Mouse (Mus musculus): ENCODE results near the gene Slc1a5. TPM values are rescaled to one million over a fixed set of nuclear protein-coding genes. Genes with fewer than 3 reads are reported as not detected.
A peak's percentile ranks its signal among the peaks of the same experiment; 100 is the strongest.

The Slc1a5 gene
- total and polyA plus RNA-seq, 2 experiments from 2014 or later: 9.5 to 18.1 TPM

DNA sequence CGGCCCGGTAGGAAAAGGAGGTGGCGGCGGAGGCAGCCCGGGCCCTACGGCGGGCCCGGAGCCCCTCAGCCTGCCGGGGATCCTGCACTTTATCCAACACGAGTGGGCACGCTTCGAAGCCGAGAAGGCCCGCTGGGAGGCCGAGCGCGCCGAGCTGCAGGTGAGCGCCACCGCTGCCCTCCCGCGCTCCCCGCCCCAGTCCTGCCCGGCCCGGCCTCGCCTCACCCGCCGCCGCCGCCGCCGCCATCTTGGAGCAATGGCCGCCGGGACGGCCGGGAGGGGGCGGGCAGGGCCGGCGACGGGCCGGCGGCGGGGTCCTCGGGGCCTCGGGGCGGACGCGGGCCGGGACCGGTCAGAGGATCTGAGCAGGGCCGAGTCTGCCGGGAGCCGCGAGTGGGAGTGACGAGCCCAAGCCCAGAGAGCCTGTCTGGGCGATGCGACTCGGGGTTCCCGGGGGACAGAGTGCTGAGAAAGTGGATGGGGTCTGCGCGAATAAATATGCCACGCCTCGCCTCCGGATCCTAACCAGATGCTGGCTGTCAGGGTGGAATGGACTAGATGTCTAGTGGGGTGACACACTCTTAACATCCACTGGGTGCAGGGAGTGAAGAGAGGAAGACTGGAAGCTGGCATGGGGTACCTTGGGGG, 35.5 kb downstream of the Slc1a5 start, which contains the start of gene Fkrp:
Gene Fkrp, minus strand, starts transcription at position 258 of the 648 bp plus-strand sequence.
- TF ChIP-seq CTCF (IDR thresholded peaks at IDR 0.05; ENCODE audit: low read depth): no peak
- H3K4me1 ChIP-seq (ENCODE audit: insufficient read depth, low read length): peaks cover 35% of the 10 kb centered on the region
- DNase-seq (ENCODE audit: low spot score): peak; percentile 70

DNA sequence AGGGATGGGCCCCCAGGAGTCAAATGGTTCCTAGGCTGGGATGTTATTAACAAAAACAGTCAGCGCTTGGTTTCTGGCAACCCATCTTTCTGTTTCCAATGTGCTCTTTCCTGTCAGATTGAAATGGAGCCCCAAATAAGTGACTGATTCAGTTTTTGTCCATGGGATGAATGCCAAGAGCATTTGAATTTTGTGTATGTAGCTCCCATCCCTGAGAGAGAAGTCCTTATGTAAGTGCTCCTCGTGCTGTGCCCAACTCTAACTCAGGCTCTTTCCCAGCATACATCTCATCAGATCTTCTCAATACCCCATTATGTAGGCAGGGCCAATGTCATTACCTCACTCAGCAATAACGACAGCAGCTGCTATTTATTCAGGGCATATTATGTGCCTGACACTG, 36.6 kb downstream of the Slc1a5 start:
- H3K9ac ChIP-seq (replicated peaks; ENCODE audit: low read length): peak overlapping the region; percentile 100
- ATAC-seq (no peak), DNase-seq (ENCODE audit: low spot score) (peak; percentile 16)
- H3K27me3 ChIP-seq (ENCODE audit: insufficient read depth, low read length): no peaks in the 10 kb centered on the region
- H3K27ac ChIP-seq: peak overlapping the region; percentile 99; the same call in 1 of the 2 replicates
- peaks cover 35% of the 10 kb centered on the region for H3K4me1 ChIP-seq (ENCODE audit: insufficient read depth, low read length)
- H3K4me2 ChIP-seq (ENCODE audit: low read depth, low read length): peak overlapping the region; percentile 83
- no peak for TF ChIP-seq CTCF (IDR thresholded peaks at IDR 0.05; ENCODE audit: low read depth)
- no peaks in the 10 kb centered on the region for H3K9me3 ChIP-seq (ENCODE audit: low read length)
- no peaks in the 10 kb centered on the region; the same call in 1 of the 2 replicates for H3K36me3 ChIP-seq (ENCODE audit: insufficient read depth, low read length)
- 19% methylated on average over 3 of the region's 3 CpGs for WGBS
- peak overlapping the region; percentile 99 for H3K4me3 ChIP-seq (ENCODE audit: low read length)

More for the DNA sequence above, 35.5 kb downstream of the Slc1a5 start, which contains the start of gene Fkrp:
- WGBS: under 1% methylated on average over 45 of the region's 64 CpGs
- Histone ChIP-seq H3K36me3 (ENCODE audit: insufficient read depth, low read length) (no peaks in the 10 kb centered on the region), H3K27me3 (ENCODE audit: insufficient read depth, low read length) (no peaks in the 10 kb centered on the region), H3K9ac (replicated peaks; ENCODE audit: low read length) (peak within 1 kb of the TSS; percentile 100), H3K4me2 (ENCODE audit: low read depth, low read length) (peak within 1 kb of the TSS; percentile 83), H3K27ac (peak within 1 kb of the TSS; percentile 99), H3K9me3 (ENCODE audit: low read length) (no peaks in the 10 kb centered on the region), H3K4me3 (ENCODE audit: low read length) (peak within 1 kb of the TSS; percentile 99)
- ATAC-seq: peak; percentile 41

DNA sequence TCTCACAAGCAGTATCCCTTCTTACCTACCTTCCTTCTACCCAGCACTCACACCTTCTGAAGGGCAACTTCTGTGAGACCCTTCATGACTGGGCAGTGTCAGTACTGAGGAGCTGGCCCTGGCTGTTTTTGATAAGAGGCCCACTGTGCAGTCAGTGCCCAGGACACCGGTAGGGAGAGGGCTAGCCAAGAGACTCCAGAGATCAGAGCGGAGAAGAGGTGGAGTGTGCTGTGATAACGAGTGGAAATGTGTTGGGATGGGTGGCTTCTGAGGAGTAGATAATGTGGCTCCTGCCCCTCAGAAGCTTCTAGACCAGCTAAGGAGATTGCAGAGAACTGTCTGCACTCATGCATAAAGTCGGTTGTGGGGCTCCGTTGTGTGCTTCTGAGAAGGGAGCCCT, 38.7 kb downstream of the Slc1a5 start:
- Histone ChIP-seq H3K36me3 (ENCODE audit: insufficient read depth, low read length) (peaks cover 13% of the 10 kb centered on the region; the same call in 1 of the 2 replicates), H3K9ac (replicated peaks; ENCODE audit: low read length) (peak overlapping the region; percentile 21; the same call in 1 of the 2 replicates), H3K4me1 (ENCODE audit: insufficient read depth, low read length) (peaks cover 35% of the 10 kb centered on the region), H3K4me3 (ENCODE audit: low read length) (no peak overlapping the region), H3K27me3 (ENCODE audit: insufficient read depth, low read length) (no peaks in the 10 kb centered on the region), H3K9me3 (ENCODE audit: low read length) (no peaks in the 10 kb centered on the region), H3K27ac (no peak overlapping the region), H3K4me2 (ENCODE audit: low read depth, low read length) (0 out of 2 replicates have a peak overlapping the region, but pooled peaks have one; percentile 27)
- 65% methylated on average over 5 of the region's 5 CpGs for WGBS
- ATAC-seq: no peak
- no peak for TF ChIP-seq CTCF (IDR thresholded peaks at IDR 0.05; ENCODE audit: low read depth)
- DNase-seq (ENCODE audit: low spot score): no peak

DNA sequence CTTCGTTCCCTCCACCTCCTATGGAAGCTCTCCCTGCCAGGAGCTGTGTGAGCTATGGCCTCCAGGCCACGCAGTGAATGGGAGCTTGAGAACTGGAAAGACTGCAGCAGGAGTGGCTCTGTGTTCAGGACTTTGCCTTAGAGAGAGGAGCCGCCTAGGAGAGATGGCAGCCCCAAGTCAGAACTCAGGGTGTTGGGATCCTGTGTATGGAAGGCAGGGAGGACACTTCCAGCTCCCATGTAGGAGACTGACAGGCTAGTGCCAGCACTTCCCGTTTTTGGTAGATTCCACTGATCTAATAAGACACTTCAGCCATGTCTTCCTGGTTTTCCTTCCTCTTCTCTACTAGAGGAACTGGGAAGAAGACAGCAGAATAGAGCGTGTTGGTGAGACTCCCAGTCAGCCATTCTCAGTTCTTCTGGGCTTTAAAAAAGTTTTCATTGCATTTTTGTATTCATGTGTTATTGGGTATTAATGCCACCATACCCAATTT, 39.2 kb downstream of the Slc1a5 start:
- WGBS: 68% methylated on average over 5 of the region's 5 CpGs
- H3K4me2 ChIP-seq (ENCODE audit: low read depth, low read length): no peak overlapping the region
- ATAC-seq (no peak), DNase-seq (ENCODE audit: low spot score) (no peak)
- peaks cover 35% of the 10 kb centered on the region for H3K4me1 ChIP-seq (ENCODE audit: insufficient read depth, low read length)
- no peak overlapping the region for H3K9ac ChIP-seq (replicated peaks; ENCODE audit: low read length)
- no peak for TF ChIP-seq CTCF (IDR thresholded peaks at IDR 0.05; ENCODE audit: low read depth)
- no peaks in the 10 kb centered on the region for H3K9me3 ChIP-seq (ENCODE audit: low read length)
- H3K27ac ChIP-seq: no peak overlapping the region
- H3K27me3 ChIP-seq (ENCODE audit: insufficient read depth, low read length): no peaks in the 10 kb centered on the region
- peaks cover 18% of the 10 kb centered on the region for H3K36me3 ChIP-seq (ENCODE audit: insufficient read depth, low read length)
- H3K4me3 ChIP-seq (ENCODE audit: low read length): no peak overlapping the region

DNA sequence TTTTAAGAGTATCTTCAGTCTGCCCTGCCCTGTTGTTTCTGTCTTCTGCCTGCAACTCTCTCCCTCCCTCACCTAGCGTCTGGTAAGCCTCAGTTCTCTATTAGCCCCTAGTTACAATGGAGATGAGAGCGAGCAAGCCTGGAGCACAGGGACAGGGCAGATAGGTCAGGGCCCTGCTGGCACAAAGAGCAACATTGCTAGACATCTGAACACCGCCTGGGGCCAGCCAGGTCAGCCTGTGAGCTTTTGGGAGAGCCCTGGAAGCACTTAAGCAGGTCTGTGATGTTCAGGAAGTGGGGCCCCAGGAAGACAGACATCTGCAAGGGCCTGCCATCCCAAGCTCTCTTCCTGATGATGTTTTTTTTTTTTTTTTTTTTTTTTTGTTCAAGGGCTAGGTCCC, 40.0 kb downstream of the Slc1a5 start:
- DNase-seq (ENCODE audit: low spot score): no peak
- H3K27ac ChIP-seq: peak overlapping the region; percentile 64
- 0 out of 2 replicates have a peak overlapping the region, but pooled peaks have one; percentile 7 for H3K4me2 ChIP-seq (ENCODE audit: low read depth, low read length)
- ATAC-seq: no peak
- peaks cover 25% of the 10 kb centered on the region for H3K36me3 ChIP-seq (ENCODE audit: insufficient read depth, low read length)
- 40% methylated on average over 3 of the region's 3 CpGs for WGBS
- TF ChIP-seq CTCF (IDR thresholded peaks at IDR 0.05; ENCODE audit: low read depth): no peak
- H3K9ac ChIP-seq (replicated peaks; ENCODE audit: low read length): no peak overlapping the region
- peaks cover 35% of the 10 kb centered on the region for H3K4me1 ChIP-seq (ENCODE audit: insufficient read depth, low read length)
- H3K9me3 ChIP-seq (ENCODE audit: low read length): no peaks in the 10 kb centered on the region
- no peak overlapping the region for H3K4me3 ChIP-seq (ENCODE audit: low read length)
- no peaks in the 10 kb centered on the region for H3K27me3 ChIP-seq (ENCODE audit: insufficient read depth, low read length)

DNA sequence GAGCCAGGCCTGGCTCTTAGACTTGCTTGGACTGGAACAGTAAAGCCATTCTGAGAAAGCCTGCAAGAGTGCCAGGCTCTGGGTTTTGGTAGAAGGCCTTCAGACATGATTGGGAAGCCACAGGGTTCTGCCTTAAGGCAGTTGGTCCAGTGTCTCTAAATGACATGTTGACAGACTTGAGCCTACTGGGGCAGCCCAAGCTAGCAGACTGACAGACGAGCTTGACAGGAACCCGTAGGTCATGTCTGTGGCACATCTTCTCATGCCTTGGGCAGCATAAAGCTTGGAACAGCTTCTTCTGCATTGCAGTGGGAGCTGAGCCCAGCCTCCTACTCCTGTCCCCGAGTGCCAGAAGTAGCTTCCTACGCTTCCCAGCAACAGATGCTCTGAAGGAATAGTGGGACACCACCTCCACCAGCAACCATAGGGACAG, 40.5 kb downstream of the Slc1a5 start:
- 37% methylated on average over 4 of the region's 4 CpGs for WGBS
- Histone ChIP-seq H3K9me3 (ENCODE audit: low read length) (no peaks in the 10 kb centered on the region), H3K4me2 (ENCODE audit: low read depth, low read length) (no peak overlapping the region), H3K36me3 (ENCODE audit: insufficient read depth, low read length) (peaks cover 31% of the 10 kb centered on the region), H3K4me1 (ENCODE audit: insufficient read depth, low read length) (peaks cover 35% of the 10 kb centered on the region), H3K9ac (replicated peaks; ENCODE audit: low read length) (no peak overlapping the region), H3K4me3 (ENCODE audit: low read length) (no peak overlapping the region), H3K27ac (peak overlapping the region; percentile 64), H3K27me3 (ENCODE audit: insufficient read depth, low read length) (no peaks in the 10 kb centered on the region)
- DNase-seq (ENCODE audit: low spot score): peak; percentile 23
- 0 out of 2 replicates have a peak, but pooled peaks have one; percentile 6 for ATAC-seq
- no peak for TF ChIP-seq CTCF (IDR thresholded peaks at IDR 0.05; ENCODE audit: low read depth)

DNA sequence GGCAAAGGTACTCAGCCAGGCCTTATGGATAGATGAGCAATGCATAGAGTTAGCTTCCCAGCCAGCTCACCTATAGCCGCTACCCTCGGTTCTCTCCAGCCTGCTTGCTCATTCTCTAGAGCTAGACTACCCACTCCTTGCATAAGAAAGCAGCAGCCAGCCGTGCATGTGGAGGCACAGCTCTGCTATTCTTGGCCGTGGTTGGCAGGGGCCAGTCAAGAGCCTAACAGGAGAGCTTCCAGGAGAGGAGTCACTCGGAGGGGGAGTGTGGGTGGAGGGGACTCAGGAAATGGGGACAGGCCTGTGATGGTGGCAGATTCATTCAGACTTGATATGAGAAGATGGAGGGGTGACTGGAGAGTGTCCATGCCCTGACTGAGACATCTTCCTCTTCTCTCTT, 42.6 kb downstream of the Slc1a5 start:
- no peak for DNase-seq (ENCODE audit: low spot score)

More for the DNA sequence above, 42.6 kb downstream of the Slc1a5 start:
- H3K9me3 ChIP-seq (ENCODE audit: low read length): no peaks in the 10 kb centered on the region
- no peak overlapping the region for H3K4me3 ChIP-seq (ENCODE audit: low read length)
- TF ChIP-seq CTCF (IDR thresholded peaks at IDR 0.05; ENCODE audit: low read depth): no peak
- no peak overlapping the region for H3K27ac ChIP-seq
- H3K9ac ChIP-seq (replicated peaks; ENCODE audit: low read length): no peak overlapping the region
- H3K27me3 ChIP-seq (ENCODE audit: insufficient read depth, low read length): no peaks in the 10 kb centered on the region
- WGBS: 57% methylated on average over 5 of the region's 5 CpGs
- H3K4me2 ChIP-seq (ENCODE audit: low read depth, low read length): no peak overlapping the region
- peaks cover 46% of the 10 kb centered on the region for H3K36me3 ChIP-seq (ENCODE audit: insufficient read depth, low read length)
- peaks cover 25% of the 10 kb centered on the region for H3K4me1 ChIP-seq (ENCODE audit: insufficient read depth, low read length)
- no peak for ATAC-seq

Data from hindbrain, postnatal 0 days (tissue).